Mouse (Mus musculus): Measurements from ENCODE around the gene Cenpn. TPM values are rescaled to one million over a fixed set of nuclear protein-coding genes. Genes with fewer than 3 reads are reported as not detected.

The Cenpn gene
- polyA plus RNA-seq, 1 experiment from 2014 or later = 53.0 TPM

- H3K27ac ChIP-seq (ENCODE audit: low read depth, low read length) = no peak overlapping the region
- no peaks in the 10 kb centered on the region for H3K4me1 ChIP-seq (ENCODE audit: control insufficient read depth, insufficient read depth, low read length)
- H3K27me3 ChIP-seq (ENCODE audit: control insufficient read depth, insufficient read depth, low read length) = no peaks in the 10 kb centered on the region
- H3K4me2 ChIP-seq (replicated peaks; ENCODE audit: low read depth, low read length) = no peak overlapping the region
- peaks cover 29% of the 10 kb centered on the region for H3K36me3 ChIP-seq (ENCODE audit: control insufficient read depth, insufficient read depth, low read length)
- H3K4me3 ChIP-seq (ENCODE audit: low read length) = no peak overlapping the region
- no peak for ATAC-seq (ENCODE audit: low FRiP score, low TSS enrichment)
- peaks cover 10% of the 10 kb centered on the region for H3K9me3 ChIP-seq (ENCODE audit: control insufficient read depth, low read length)
- no peak overlapping the region for H3K9ac ChIP-seq (ENCODE audit: low read depth, low read length)
- WGBS = 77% methylated on average over 9 of the region's 9 CpGs
These were observed 28.9 kb upstream of the Cenpn start for GRCm38 (mm10) chr8:116892636-116893035.

- Histone ChIP-seq H3K36me3 (ENCODE audit: control insufficient read depth, insufficient read depth, low read length) (peaks cover 17% of the 10 kb centered on the region), H3K9me3 (ENCODE audit: control insufficient read depth, low read length) (peaks cover 10% of the 10 kb centered on the region), H3K4me3 (ENCODE audit: low read length) (no peak overlapping the region), H3K27me3 (ENCODE audit: control insufficient read depth, insufficient read depth, low read length) (no peaks in the 10 kb centered on the region), H3K9ac (ENCODE audit: low read depth, low read length) (no peak overlapping the region), H3K27ac (ENCODE audit: low read depth, low read length) (no peak overlapping the region), H3K4me2 (replicated peaks; ENCODE audit: low read depth, low read length) (no peak overlapping the region), H3K4me1 (ENCODE audit: control insufficient read depth, insufficient read depth, low read length) (no peaks in the 10 kb centered on the region)
- WGBS = 84% methylated on average over 11 of the region's 11 CpGs
- no peak for ATAC-seq (ENCODE audit: low FRiP score, low TSS enrichment)
These were observed 27.6 kb upstream of the Cenpn start for GRCm38 (mm10) chr8:116893938-116894337.

- H3K4me1 ChIP-seq (ENCODE audit: control insufficient read depth, insufficient read depth, low read length) = no peaks in the 10 kb centered on the region
- whole genome bisulfite sequencing = 83% methylated on average over 6 of the region's 6 CpGs
- no peak overlapping the region for H3K9ac ChIP-seq (ENCODE audit: low read depth, low read length)
- no peaks in the 10 kb centered on the region for H3K27me3 ChIP-seq (ENCODE audit: control insufficient read depth, insufficient read depth, low read length)
- ATAC-seq (ENCODE audit: low FRiP score, low TSS enrichment) = no peak
- no peak overlapping the region for H3K4me3 ChIP-seq (ENCODE audit: low read length)
- no peak overlapping the region for H3K27ac ChIP-seq (ENCODE audit: low read depth, low read length)
- no peak overlapping the region for H3K4me2 ChIP-seq (replicated peaks; ENCODE audit: low read depth, low read length)
- peaks cover 10% of the 10 kb centered on the region for H3K9me3 ChIP-seq (ENCODE audit: control insufficient read depth, low read length)
- H3K36me3 ChIP-seq (ENCODE audit: control insufficient read depth, insufficient read depth, low read length) = peaks cover 10% of the 10 kb centered on the region
These were observed 26.0 kb upstream of the Cenpn start for GRCm38 (mm10) chr8:116895521-116895920.

- Histone ChIP-seq H3K4me2 (replicated peaks; ENCODE audit: low read depth, low read length) (no peak overlapping the region), H3K27ac (ENCODE audit: low read depth, low read length) (no peak overlapping the region), H3K4me3 (ENCODE audit: low read length) (no peak overlapping the region), H3K9me3 (ENCODE audit: control insufficient read depth, low read length) (no peaks in the 10 kb centered on the region), H3K36me3 (ENCODE audit: control insufficient read depth, insufficient read depth, low read length) (peaks cover 5% of the 10 kb centered on the region), H3K27me3 (ENCODE audit: control insufficient read depth, insufficient read depth, low read length) (no peaks in the 10 kb centered on the region), H3K4me1 (ENCODE audit: control insufficient read depth, insufficient read depth, low read length) (no peaks in the 10 kb centered on the region), H3K9ac (ENCODE audit: low read depth, low read length) (no peak overlapping the region)
- no peak for ATAC-seq (ENCODE audit: low FRiP score, low TSS enrichment)
- 91% methylated on average over 4 of the region's 4 CpGs for WGBS
These were observed 16.8 kb upstream of the Cenpn start for GRCm38 (mm10) chr8:116904736-116905135.

GRCm38 (mm10) chr8:116905252-116905651 lies 16.3 kb upstream of the Cenpn start:
- no peak overlapping the region for H3K9ac ChIP-seq (ENCODE audit: low read depth, low read length)
- H3K9me3 ChIP-seq (ENCODE audit: control insufficient read depth, low read length) = no peaks in the 10 kb centered on the region
- peaks cover 9% of the 10 kb centered on the region for H3K36me3 ChIP-seq (ENCODE audit: control insufficient read depth, insufficient read depth, low read length)
- H3K27me3 ChIP-seq (ENCODE audit: control insufficient read depth, insufficient read depth, low read length) = no peaks in the 10 kb centered on the region
- no peak overlapping the region for H3K27ac ChIP-seq (ENCODE audit: low read depth, low read length)
- H3K4me2 ChIP-seq (replicated peaks; ENCODE audit: low read depth, low read length) = no peak overlapping the region
- 87% methylated on average over 4 of the region's 4 CpGs for WGBS
- ATAC-seq (ENCODE audit: low FRiP score, low TSS enrichment) = no peak
- H3K4me1 ChIP-seq (ENCODE audit: control insufficient read depth, insufficient read depth, low read length) = no peaks in the 10 kb centered on the region
- H3K4me3 ChIP-seq (ENCODE audit: low read length) = no peak overlapping the region

GRCm38 (mm10) chr8:116905836-116906235 lies 15.7 kb upstream of the Cenpn start:
- H3K4me1 ChIP-seq (ENCODE audit: control insufficient read depth, insufficient read depth, low read length) = no peaks in the 10 kb centered on the region
- H3K36me3 ChIP-seq (ENCODE audit: control insufficient read depth, insufficient read depth, low read length) = peaks cover 9% of the 10 kb centered on the region
- ATAC-seq (ENCODE audit: low FRiP score, low TSS enrichment) = no peak
- WGBS = 93% methylated on average over 4 of the region's 4 CpGs
- no peaks in the 10 kb centered on the region for H3K9me3 ChIP-seq (ENCODE audit: control insufficient read depth, low read length)
- no peak overlapping the region for H3K9ac ChIP-seq (ENCODE audit: low read depth, low read length)
- no peak overlapping the region for H3K4me2 ChIP-seq (replicated peaks; ENCODE audit: low read depth, low read length)
- no peaks in the 10 kb centered on the region for H3K27me3 ChIP-seq (ENCODE audit: control insufficient read depth, insufficient read depth, low read length)
- no peak overlapping the region for H3K4me3 ChIP-seq (ENCODE audit: low read length)
- no peak overlapping the region for H3K27ac ChIP-seq (ENCODE audit: low read depth, low read length)

- peak; percentile 69 for ATAC-seq (ENCODE audit: low FRiP score, low TSS enrichment)
These were observed 559 bp upstream of the Cenpn start for GRCm38 (mm10) chr8:116921005-116921336.

GRCm38 (mm10) chr8:116922060-116922757 lies 679 bp downstream of the Cenpn start:
- ATAC-seq (ENCODE audit: low FRiP score, low TSS enrichment) = no peak
- peaks cover 24% of the 10 kb centered on the region for H3K36me3 ChIP-seq (ENCODE audit: control insufficient read depth, insufficient read depth, low read length)
- 26% methylated on average over 17 of the region's 17 CpGs for WGBS

More at GRCm38 (mm10) chr8:116921005-116921336, 559 bp upstream of the Cenpn start:
- under 1% methylated on average over 22 of the region's 22 CpGs for WGBS
- Histone ChIP-seq H3K27ac (ENCODE audit: low read depth, low read length) (peak overlapping the region; percentile 85), H3K4me3 (ENCODE audit: low read length) (peak overlapping the region; percentile 90), H3K9me3 (ENCODE audit: control insufficient read depth, low read length) (no peaks in the 10 kb centered on the region), H3K9ac (ENCODE audit: low read depth, low read length) (peak overlapping the region; percentile 78), H3K36me3 (ENCODE audit: control insufficient read depth, insufficient read depth, low read length) (peaks cover 22% of the 10 kb centered on the region), H3K27me3 (ENCODE audit: control insufficient read depth, insufficient read depth, low read length) (no peaks in the 10 kb centered on the region), H3K4me2 (replicated peaks; ENCODE audit: low read depth, low read length) (peak overlapping the region; percentile 46), H3K4me1 (ENCODE audit: control insufficient read depth, insufficient read depth, low read length) (peaks cover 11% of the 10 kb centered on the region)

GRCm38 (mm10) chr8:116923526-116923925 lies 2.0 kb downstream of the Cenpn start:
- Histone ChIP-seq H3K4me1 (ENCODE audit: control insufficient read depth, insufficient read depth, low read length) (peaks cover 11% of the 10 kb centered on the region), H3K27ac (ENCODE audit: low read depth, low read length) (no peak overlapping the region), H3K9me3 (ENCODE audit: control insufficient read depth, low read length) (no peaks in the 10 kb centered on the region), H3K27me3 (ENCODE audit: control insufficient read depth, insufficient read depth, low read length) (no peaks in the 10 kb centered on the region), H3K36me3 (ENCODE audit: control insufficient read depth, insufficient read depth, low read length) (peaks cover 33% of the 10 kb centered on the region), H3K4me2 (replicated peaks; ENCODE audit: low read depth, low read length) (no peak overlapping the region), H3K4me3 (ENCODE audit: low read length) (no peak overlapping the region), H3K9ac (ENCODE audit: low read depth, low read length) (no peak overlapping the region)
- ATAC-seq (ENCODE audit: low FRiP score, low TSS enrichment) = no peak
- WGBS = 92% methylated on average over 8 of the region's 8 CpGs

More at GRCm38 (mm10) chr8:116922060-116922757, 679 bp downstream of the Cenpn start:
- Histone ChIP-seq H3K4me3 (ENCODE audit: low read length) (peak overlapping the region; percentile 90), H3K4me1 (ENCODE audit: control insufficient read depth, insufficient read depth, low read length) (peaks cover 11% of the 10 kb centered on the region), H3K9me3 (ENCODE audit: control insufficient read depth, low read length) (no peaks in the 10 kb centered on the region), H3K27me3 (ENCODE audit: control insufficient read depth, insufficient read depth, low read length) (no peaks in the 10 kb centered on the region), H3K9ac (ENCODE audit: low read depth, low read length) (peak overlapping the region; percentile 78), H3K4me2 (replicated peaks; ENCODE audit: low read depth, low read length) (peak overlapping the region; percentile 46), H3K27ac (ENCODE audit: low read depth, low read length) (peak overlapping the region; percentile 85; the same call in 1 of the 2 replicates)
